Mouse (Mus musculus): ENCODE measurements around the gene Ndufb2.

Ndufb2 gene

GRCm38 (mm10) chr6:39580558-39580957 lies 11.8 kb upstream of the Ndufb2 start:
- no peak for DNase-seq (ENCODE audit: low spot score)

GRCm38 (mm10) chr6:39581087-39581784 lies 11.1 kb upstream of the Ndufb2 start:
- DNase-seq (ENCODE audit: low spot score) = no peak

- no peak for DNase-seq (ENCODE audit: low spot score)
Measured at GRCm38 (mm10) chr6:39585517-39585916, 6.9 kb upstream of the Ndufb2 start, which contains the start of gene Gm42420. Gene Gm42420, plus strand, starts transcription at chr6:39585753.

GRCm38 (mm10) chr6:39591481-39591880 lies 893 bp upstream of the Ndufb2 start:
- DNase-seq (ENCODE audit: low spot score) = no peak

- no peak for DNase-seq (ENCODE audit: low spot score)
Measured at GRCm38 (mm10) chr6:39600851-39601250, 8.5 kb downstream of the Ndufb2 start.

- no peak for DNase-seq (ENCODE audit: low spot score)
Measured at GRCm38 (mm10) chr6:39601828-39602227, 9.5 kb downstream of the Ndufb2 start.

- no peak for DNase-seq (ENCODE audit: low spot score)
Measured at GRCm38 (mm10) chr6:39604565-39604964, 12.2 kb downstream of the Ndufb2 start.

- DNase-seq (ENCODE audit: low spot score) = no peak
Measured at GRCm38 (mm10) chr6:39606056-39606455, 13.7 kb downstream of the Ndufb2 start.

- DNase-seq (ENCODE audit: low spot score) = no peak
Measured at GRCm38 (mm10) chr6:39606862-39607261, 14.5 kb downstream of the Ndufb2 start.

GRCm38 (mm10) chr6:39607365-39607764 lies 15.0 kb downstream of the Ndufb2 start:
- no peak for DNase-seq (ENCODE audit: low spot score)

GRCm38 (mm10) chr6:39610207-39610606 lies 17.8 kb downstream of the Ndufb2 start:
- DNase-seq (ENCODE audit: low spot score) = no peak

GRCm38 (mm10) chr6:39611296-39611695 lies 18.9 kb downstream of the Ndufb2 start:
- DNase-seq (ENCODE audit: low spot score) = no peak
